11 mouse cellular contexts compared by ENCODE assay signal in genomic region chr1:132853312-132853711, GRCm38 (mm10). TPM values are rescaled to one million over a fixed set of nuclear protein-coding genes. Genes with fewer than 3 reads are reported as not detected.
DNase-seq lines count a peak whose midpoint lies in the region; ATAC-seq lines count a peak whose summit lies in the region.
"Had no signal": no experiment of that assay in that cellular context is flagged by ENCODE, and none has a peak within 500 bp of the region (broad histone marks: within the 10 kb centered on the region; RNA-seq: fewer than 3 reads in every experiment).

No protein-coding gene starts in this region.

- H3K27me3 ChIP-seq in embryonic facial prominence, embryonic 15.5 days = no peaks in the 10 kb centered on the region
- no peaks in the 10 kb centered on the region for H3K27me3 ChIP-seq in heart, embryonic 10.5 days (ENCODE audit: insufficient read depth, poor library complexity, severe bottlenecking)
- no peaks in the 10 kb centered on the region for H3K27me3 ChIP-seq in kidney, embryonic 16.5 days (ENCODE audit: insufficient read depth, low read length)
- H3K27me3 ChIP-seq: neural tube, embryonic 12.5 days had no signal

- no peak overlapping the region for H3K4me3 ChIP-seq in embryonic facial prominence, embryonic 15.5 days (replicated peaks)
- H3K4me3 ChIP-seq in heart, embryonic 10.5 days = peak overlapping the region; percentile 16; the same call in 1 of the 2 replicates
- no peak overlapping the region for H3K4me3 ChIP-seq in kidney, embryonic 16.5 days (ENCODE audit: low read length)
- H3K4me3 ChIP-seq: neural tube, embryonic 12.5 days had no signal

- H3K4me1 ChIP-seq in embryonic facial prominence, embryonic 15.5 days = peaks cover 9% of the 10 kb centered on the region; the same call in 1 of the 2 replicates
- peaks cover 40% of the 10 kb centered on the region for H3K4me1 ChIP-seq in heart, embryonic 10.5 days
- no peaks in the 10 kb centered on the region for H3K4me1 ChIP-seq in kidney, embryonic 16.5 days (ENCODE audit: insufficient read depth, low read length)

- no peaks in the 10 kb centered on the region for H3K36me3 ChIP-seq in embryonic facial prominence, embryonic 15.5 days
- no peaks in the 10 kb centered on the region for H3K36me3 ChIP-seq in heart, embryonic 10.5 days
- H3K36me3 ChIP-seq in kidney, embryonic 16.5 days (ENCODE audit: insufficient read depth, low read length) = no peaks in the 10 kb centered on the region
- H3K36me3 ChIP-seq: neural tube, embryonic 12.5 days had no signal

- peak; percentile 79 for ATAC-seq in embryonic facial prominence, embryonic 15.5 days (ENCODE audit: insufficient number of reproducible peaks, low FRiP score, low TSS enrichment, low read depth)
- no peak for ATAC-seq in inflammation-experienced regulatory T-cells, adult 6 months
- ATAC-seq in kidney, embryonic 16.5 days (ENCODE audit: low FRiP score, low TSS enrichment) = no peak

- H3K9me3 ChIP-seq in embryonic facial prominence, embryonic 15.5 days (replicated peaks) = no peaks in the 10 kb centered on the region
- no peaks in the 10 kb centered on the region for H3K9me3 ChIP-seq in heart, embryonic 10.5 days
- H3K9me3 ChIP-seq in kidney, embryonic 16.5 days (ENCODE audit: low read length) = 0 out of 2 replicates have a peak, but pooled peaks cover 5% of the 10 kb centered on the region

- H3K9ac ChIP-seq in embryonic facial prominence, embryonic 15.5 days = no peak overlapping the region
- no peak overlapping the region for H3K9ac ChIP-seq in kidney, embryonic 16.5 days (replicated peaks; ENCODE audit: low read length)
- H3K9ac ChIP-seq: neural tube, embryonic 12.5 days had no signal

- H3K4me2 ChIP-seq in embryonic facial prominence, embryonic 15.5 days (replicated peaks) = no peak overlapping the region
- H3K4me2 ChIP-seq in kidney, embryonic 16.5 days (replicated peaks; ENCODE audit: low read depth, low read length) = no peak overlapping the region
- H3K4me2 ChIP-seq: neural tube, embryonic 12.5 days had no signal

- WGBS in embryonic facial prominence, embryonic 15.5 days = 14% methylated on average over 8 of the region's 8 CpGs
- WGBS in heart, embryonic 10.5 days = 13% methylated on average over 8 of the region's 8 CpGs
- WGBS in kidney, embryonic 16.5 days = 25% methylated on average over 8 of the region's 8 CpGs

- H3K27ac ChIP-seq in embryonic facial prominence, embryonic 15.5 days (replicated peaks) = no peak overlapping the region
- peak overlapping the region; percentile 80 for H3K27ac ChIP-seq in heart, embryonic 10.5 days
- H3K27ac ChIP-seq in kidney, embryonic 16.5 days (ENCODE audit: low read length) = no peak overlapping the region
- H3K27ac ChIP-seq: neural tube, embryonic 12.5 days had no signal

- intact Hi-C loops in heart, postnatal 25 days (cut with DNase I) = no loop called here

- DNase-seq in heart, adult 11 months = peak; percentile 97
- no peak for DNase-seq in heart, postnatal 25 days (ENCODE audit: low spot score)
- DNase-seq in heart, embryonic 10.5 days (ENCODE audit: low spot score) = peak; percentile 88
- DNase-seq in lung, postnatal 36 days = peak; percentile 11
- no peak for DNase-seq in cerebellum, adult 8-10 months
- DNase-seq: cerebellum, postnatal 14 days; thymus, postnatal 14 days had no signal

RNA-seq across cellular contexts. Expression of gene Lrrn2, which starts 26.8 kb away (rescaled TPM):
- total RNA-seq in heart, postnatal 25 days (2021) = 1 to 10 TPM; 3.2 to 3.3 TPM
- polyA plus RNA-seq in embryonic facial prominence, embryonic 15.5 days (2015; fragmentation: Nextera tagmentation; extraction: Ambion mirVana) = 5.9 and 7.1 TPM in 2 replicates
- 5.1 and 6.3 TPM in 2 replicates for polyA plus RNA-seq in heart, embryonic 10.5 days (2016; fragmentation: Nextera tagmentation; extraction: Ambion mirVana)
- under 1 TPM in 1 of 3 experiments, not detected in 2; 0.16 TPM for polyA plus RNA-seq in inflammation-experienced regulatory T-cells, adult 6 months (2017; shearing (Covaris generic))
- polyA plus RNA-seq in kidney, embryonic 16.5 days (2015; fragmentation: Nextera tagmentation; extraction: Ambion mirVana) = 4.1 and 5.2 TPM in 2 replicates

Comparison
In these comparisons a context has a peak if more than half of its experiments do, and no peak if none do; other contexts are left out.
1. DNase-seq: peak in heart, adult 11 months (single experiment), heart, embryonic 10.5 days (single experiment) and lung, postnatal 36 days (single experiment); none in heart, postnatal 25 days (single experiment) and cerebellum, adult 8-10 months (single experiment).